Mouse (Mus musculus): ENCODE data around the gene Rnf114. TPM values are rescaled to one million over a fixed set of nuclear protein-coding genes. Genes with fewer than 3 reads are reported as not detected.

The Rnf114 gene
- polyA plus RNA-seq, 1 experiment = 234 TPM

DNA sequence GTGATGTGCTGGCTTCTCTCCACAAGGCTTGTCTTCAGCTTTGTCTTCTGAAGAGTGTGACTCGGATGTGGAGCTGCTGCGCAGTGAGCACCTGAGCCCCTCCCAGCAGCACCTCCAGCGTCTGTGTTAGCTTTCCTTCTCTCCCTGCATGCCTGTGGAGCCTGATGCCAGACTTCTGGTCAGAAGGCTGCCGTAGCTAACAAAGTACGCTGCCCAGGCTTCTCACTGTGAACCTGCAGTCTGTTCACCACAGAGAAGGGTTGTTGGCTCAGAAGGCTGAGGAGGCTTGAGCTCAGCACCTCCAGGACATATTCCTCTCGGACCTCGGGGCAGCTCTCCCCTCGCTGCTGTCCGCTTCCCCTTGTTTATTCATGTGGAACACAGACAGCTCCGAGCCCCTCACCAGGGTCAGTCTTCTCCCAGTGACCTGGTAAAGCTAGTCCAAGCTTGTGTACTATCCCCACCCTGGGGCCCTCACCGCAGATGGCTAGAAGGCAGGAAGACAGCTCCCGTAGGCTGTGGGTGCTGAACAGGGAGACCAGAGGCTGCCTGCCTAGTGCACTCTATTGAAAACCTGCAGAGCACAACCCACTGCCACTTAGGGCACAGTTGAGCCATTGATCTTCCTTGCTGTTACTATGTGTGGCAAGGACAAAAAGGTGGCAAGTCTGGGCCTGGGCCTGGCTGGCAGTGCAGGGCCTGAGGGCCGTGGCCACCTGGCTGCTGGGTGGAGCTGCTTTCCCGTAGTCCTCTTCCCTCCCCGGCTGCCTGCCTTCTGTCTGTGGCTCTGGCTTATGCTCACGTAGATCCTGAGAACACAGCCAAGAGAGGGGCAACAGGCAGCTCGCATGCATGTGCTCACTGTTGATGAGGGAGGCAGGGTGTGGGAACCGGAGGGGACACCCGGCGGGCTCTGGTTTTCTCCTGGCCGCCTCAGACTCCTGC, 42.8 kb upstream of the Rnf114 start:
- 94% methylated on average over 21 of the region's 21 CpGs for WGBS
- peaks cover 20% of the 10 kb centered on the region for H3K36me3 ChIP-seq (ENCODE audit: control insufficient read depth, insufficient read depth, low read length)
- H3K27ac ChIP-seq (ENCODE audit: control insufficient read depth, insufficient read depth, low read length) = no peak overlapping the region

DNA sequence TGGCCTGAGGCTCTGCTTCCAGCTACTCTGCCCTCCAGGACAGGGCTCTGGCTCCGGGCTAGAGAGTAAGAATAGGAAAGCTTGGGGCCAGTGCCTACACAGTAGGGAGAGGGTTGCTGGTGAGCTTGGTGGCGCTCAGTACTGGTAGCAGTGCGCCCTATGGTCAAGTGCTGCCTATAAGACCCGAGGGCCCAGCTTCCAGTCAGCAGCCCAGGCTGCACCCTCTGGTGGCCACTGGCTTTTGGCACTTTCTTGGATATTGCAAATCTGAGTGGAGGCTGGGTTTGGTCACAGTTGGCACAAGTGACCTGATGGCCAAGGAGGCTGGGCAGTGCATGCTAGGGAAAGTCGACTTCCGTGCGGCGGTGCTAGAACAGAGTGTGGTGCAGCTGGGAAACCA, 41.8 kb upstream of the Rnf114 start:
- Histone ChIP-seq H3K27ac (ENCODE audit: control insufficient read depth, insufficient read depth, low read length) (no peak overlapping the region), H3K4me1 (replicated peaks; ENCODE audit: control insufficient read depth, insufficient read depth, low read length) (no peaks in the 10 kb centered on the region), H3K36me3 (ENCODE audit: control insufficient read depth, insufficient read depth, low read length) (peaks cover 20% of the 10 kb centered on the region), H3K4me3 (ENCODE audit: control insufficient read depth, insufficient read depth, low read length) (no peak overlapping the region), H3K27me3 (ENCODE audit: control insufficient read depth, insufficient read depth, low read length) (no peaks in the 10 kb centered on the region)
- DNase-seq = no peak
- TF ChIP-seq POLR2A (IDR thresholded peaks at IDR 0.05; ENCODE audit: control insufficient read depth, extremely low read depth, insufficient read depth, low read length, poor library complexity) (no peak), CTCF (IDR thresholded peaks at IDR 0.05; ENCODE audit: borderline replicate concordance, control insufficient read depth, extremely low read depth, insufficient read depth, low read length, poor library complexity) (no peak)
- 97% methylated on average over 8 of the region's 8 CpGs for WGBS

More for the DNA sequence above, 42.8 kb upstream of the Rnf114 start:
- no peak overlapping the region for H3K4me3 ChIP-seq (ENCODE audit: control insufficient read depth, insufficient read depth, low read length)
- DNase-seq = no peak
- TF ChIP-seq CTCF (IDR thresholded peaks at IDR 0.05; ENCODE audit: borderline replicate concordance, control insufficient read depth, extremely low read depth, insufficient read depth, low read length, poor library complexity) (no peak), POLR2A (IDR thresholded peaks at IDR 0.05; ENCODE audit: control insufficient read depth, extremely low read depth, insufficient read depth, low read length, poor library complexity) (no peak)
- H3K4me1 ChIP-seq (replicated peaks; ENCODE audit: control insufficient read depth, insufficient read depth, low read length) = no peaks in the 10 kb centered on the region
- no peaks in the 10 kb centered on the region for H3K27me3 ChIP-seq (ENCODE audit: control insufficient read depth, insufficient read depth, low read length)

DNA sequence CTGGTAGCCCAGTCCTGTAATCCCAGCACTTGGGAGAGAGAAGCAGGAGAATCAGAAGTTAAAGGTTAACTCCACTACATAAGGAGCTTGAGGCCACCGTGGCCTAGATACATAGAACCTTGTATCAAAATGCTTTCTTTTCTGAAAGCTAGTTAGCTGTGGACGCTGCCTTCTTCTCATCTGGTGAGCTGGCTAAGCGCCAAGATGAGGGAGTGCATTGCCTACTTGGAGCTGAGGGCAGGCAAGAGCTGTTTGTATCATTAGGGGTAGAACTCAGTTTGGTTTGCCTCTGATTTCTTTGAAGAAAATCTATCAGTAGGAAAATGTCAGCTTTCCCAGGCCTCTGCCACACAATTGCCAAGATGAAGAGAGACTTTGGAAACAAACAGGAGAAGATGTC, 38.6 kb upstream of the Rnf114 start:
- no peak for DNase-seq
- no peaks in the 10 kb centered on the region for H3K4me1 ChIP-seq (replicated peaks; ENCODE audit: control insufficient read depth, insufficient read depth, low read length)
- no peak for TF ChIP-seq POLR2A (IDR thresholded peaks at IDR 0.05; ENCODE audit: control insufficient read depth, extremely low read depth, insufficient read depth, low read length, poor library complexity)
- TF ChIP-seq CTCF (IDR thresholded peaks at IDR 0.05; ENCODE audit: borderline replicate concordance, control insufficient read depth, extremely low read depth, insufficient read depth, low read length, poor library complexity) = no peak
- no peak overlapping the region for H3K4me3 ChIP-seq (ENCODE audit: control insufficient read depth, insufficient read depth, low read length)
- 95% methylated on average over 3 of the region's 3 CpGs for WGBS
- H3K27me3 ChIP-seq (ENCODE audit: control insufficient read depth, insufficient read depth, low read length) = no peaks in the 10 kb centered on the region
- H3K36me3 ChIP-seq (ENCODE audit: control insufficient read depth, insufficient read depth, low read length) = peaks cover 15% of the 10 kb centered on the region
- H3K27ac ChIP-seq (ENCODE audit: control insufficient read depth, insufficient read depth, low read length) = no peak overlapping the region

DNA sequence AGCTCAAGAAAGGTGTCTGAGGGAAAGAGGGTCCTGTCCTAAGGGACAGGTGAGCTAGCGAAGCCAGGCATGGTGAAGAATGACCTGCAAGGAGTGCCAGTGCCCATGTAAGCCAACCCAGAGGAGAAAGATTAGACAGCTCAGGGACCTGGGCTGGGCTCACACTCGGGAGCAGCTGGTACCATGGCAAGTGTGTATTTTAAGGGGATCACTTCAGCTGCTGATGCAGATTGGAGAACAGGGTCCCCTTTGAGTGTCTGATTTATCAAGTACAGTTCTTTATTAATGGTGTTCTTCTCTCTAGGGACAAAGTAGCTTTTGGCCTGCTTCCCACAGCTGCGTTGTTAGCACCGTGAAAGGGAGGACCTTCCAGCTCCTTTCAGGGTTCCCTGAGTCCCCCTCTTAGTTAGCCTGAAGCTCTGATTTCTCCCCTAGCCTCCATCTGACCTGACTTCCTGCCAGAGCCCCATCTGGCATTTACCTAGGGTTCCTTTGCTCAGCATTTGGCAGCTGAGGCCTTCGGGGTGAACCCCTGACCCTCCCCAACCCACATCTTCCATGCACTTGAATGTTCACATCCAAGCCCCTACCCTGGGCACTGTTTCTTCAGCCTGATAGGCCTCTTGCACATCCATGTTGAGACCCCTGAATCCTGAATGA, 36.0 kb upstream of the Rnf114 start:
- peaks cover 11% of the 10 kb centered on the region for H3K36me3 ChIP-seq (ENCODE audit: control insufficient read depth, insufficient read depth, low read length)
- 80% methylated on average over 5 of the region's 5 CpGs for WGBS
- no peaks in the 10 kb centered on the region for H3K27me3 ChIP-seq (ENCODE audit: control insufficient read depth, insufficient read depth, low read length)
- no peak overlapping the region for H3K4me3 ChIP-seq (ENCODE audit: control insufficient read depth, insufficient read depth, low read length)
- DNase-seq = no peak
- H3K27ac ChIP-seq (ENCODE audit: control insufficient read depth, insufficient read depth, low read length) = no peak overlapping the region
- H3K4me1 ChIP-seq (replicated peaks; ENCODE audit: control insufficient read depth, insufficient read depth, low read length) = no peaks in the 10 kb centered on the region
- TF ChIP-seq POLR2A (IDR thresholded peaks at IDR 0.05; ENCODE audit: control insufficient read depth, extremely low read depth, insufficient read depth, low read length, poor library complexity) = no peak
- no peak for TF ChIP-seq CTCF (IDR thresholded peaks at IDR 0.05; ENCODE audit: borderline replicate concordance, control insufficient read depth, extremely low read depth, insufficient read depth, low read length, poor library complexity)

DNA sequence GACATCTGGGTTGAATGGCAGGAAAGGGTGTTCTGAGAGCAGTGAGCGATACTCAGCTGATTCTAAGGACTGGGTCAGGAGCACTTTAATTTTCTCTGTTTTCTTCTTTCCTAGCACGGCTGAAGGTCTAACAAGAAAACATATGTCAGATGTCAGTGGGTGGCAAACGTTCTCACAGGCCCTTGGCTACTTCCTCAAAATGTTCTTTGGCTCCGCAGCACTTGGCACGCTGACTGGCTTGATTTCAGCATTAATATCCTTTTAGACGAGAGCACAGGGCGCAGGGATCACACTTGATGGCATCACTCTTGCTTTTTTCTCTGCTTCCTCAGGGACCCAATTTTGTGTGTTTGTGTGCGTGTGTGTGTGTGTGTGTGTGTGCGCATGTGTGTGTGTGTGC, 35.2 kb upstream of the Rnf114 start:
- TF ChIP-seq CTCF (IDR thresholded peaks at IDR 0.05; ENCODE audit: borderline replicate concordance, control insufficient read depth, extremely low read depth, insufficient read depth, low read length, poor library complexity) (no peak), POLR2A (IDR thresholded peaks at IDR 0.05; ENCODE audit: control insufficient read depth, extremely low read depth, insufficient read depth, low read length, poor library complexity) (no peak)
- Histone ChIP-seq H3K4me1 (replicated peaks; ENCODE audit: control insufficient read depth, insufficient read depth, low read length) (no peaks in the 10 kb centered on the region), H3K27ac (ENCODE audit: control insufficient read depth, insufficient read depth, low read length) (no peak overlapping the region), H3K27me3 (ENCODE audit: control insufficient read depth, insufficient read depth, low read length) (no peaks in the 10 kb centered on the region), H3K36me3 (ENCODE audit: control insufficient read depth, insufficient read depth, low read length) (peaks cover 8% of the 10 kb centered on the region), H3K4me3 (ENCODE audit: control insufficient read depth, insufficient read depth, low read length) (no peak overlapping the region)
- no peak for DNase-seq
- WGBS = 77% methylated on average over 9 of the region's 9 CpGs

DNA sequence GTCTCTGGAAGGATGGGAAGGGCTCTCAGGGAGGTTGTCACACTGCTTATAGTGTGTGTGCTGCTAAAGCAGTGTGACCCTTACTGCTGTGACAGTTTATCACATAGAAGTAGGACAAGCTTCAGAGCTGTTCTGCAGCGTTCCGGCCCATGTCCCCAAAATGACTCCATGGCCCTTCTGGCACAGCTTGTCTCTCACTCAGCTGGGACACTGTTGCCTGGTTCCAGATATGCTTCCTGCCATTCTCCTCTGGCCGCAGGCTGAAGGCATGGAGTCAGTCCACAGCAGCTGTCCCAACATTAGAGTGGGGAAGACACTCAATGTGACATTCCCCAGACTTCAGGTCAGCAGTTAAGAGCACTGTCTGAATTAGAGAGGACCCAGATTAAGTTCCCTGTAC, 33.9 kb upstream of the Rnf114 start:
- Histone ChIP-seq H3K27me3 (ENCODE audit: control insufficient read depth, insufficient read depth, low read length) (no peaks in the 10 kb centered on the region), H3K4me3 (ENCODE audit: control insufficient read depth, insufficient read depth, low read length) (no peak overlapping the region), H3K36me3 (ENCODE audit: control insufficient read depth, insufficient read depth, low read length) (peaks cover 4% of the 10 kb centered on the region), H3K27ac (ENCODE audit: control insufficient read depth, insufficient read depth, low read length) (no peak overlapping the region), H3K4me1 (replicated peaks; ENCODE audit: control insufficient read depth, insufficient read depth, low read length) (no peaks in the 10 kb centered on the region)
- 97% methylated on average over 3 of the region's 3 CpGs for whole genome bisulfite sequencing
- no peak for DNase-seq
- TF ChIP-seq POLR2A (IDR thresholded peaks at IDR 0.05; ENCODE audit: control insufficient read depth, extremely low read depth, insufficient read depth, low read length, poor library complexity) (no peak), CTCF (IDR thresholded peaks at IDR 0.05; ENCODE audit: borderline replicate concordance, control insufficient read depth, extremely low read depth, insufficient read depth, low read length, poor library complexity) (no peak)

All from thymus, adult 2 months (tissue).